8 mouse cellular contexts compared by ENCODE assay signal in the genomic region with DNA sequence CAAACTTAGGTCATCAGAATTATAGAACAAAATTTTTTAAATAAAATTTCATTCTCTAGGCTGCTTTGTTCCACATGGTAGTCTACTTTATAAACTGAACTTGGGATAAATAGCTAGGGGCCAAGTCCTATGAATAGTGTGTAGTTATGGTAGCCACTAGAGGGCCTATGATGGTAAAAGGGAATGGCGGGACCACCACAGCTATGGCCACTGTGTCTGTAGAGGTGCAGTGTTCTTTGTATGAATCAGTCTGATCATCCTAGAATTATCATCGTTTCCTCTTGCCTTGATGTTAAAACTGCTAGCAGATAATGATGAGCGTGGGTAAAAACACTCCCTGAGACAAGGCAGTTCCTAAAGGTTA. TPM values are rescaled to one million over a fixed set of nuclear protein-coding genes. Genes with fewer than 3 reads are reported as not detected.
DNase-seq lines count a peak whose midpoint lies in the region; ATAC-seq lines count a peak whose summit lies in the region.

No protein-coding gene starts in this region.

- H3K79me2 ChIP-seq in macrophage (ENCODE audit: inconsistent target), result peaks cover 40% of the 10 kb centered on the region

- H3K4me3 ChIP-seq in kidney, embryonic 15.5 days (replicated peaks), result peak overlapping the region; percentile 66
- peak overlapping the region; percentile 69 for H3K4me3 ChIP-seq in hindbrain, embryonic 12.5 days
- peak overlapping the region; percentile 88; the same call in 1 of the 2 replicates for H3K4me3 ChIP-seq in macrophage (ENCODE audit: inconsistent target)

- H3K9me3 ChIP-seq in kidney, embryonic 15.5 days (replicated peaks), result no peaks in the 10 kb centered on the region
- H3K9me3 ChIP-seq in hindbrain, embryonic 12.5 days (replicated peaks), result no peaks in the 10 kb centered on the region

- H3K36me3 ChIP-seq in kidney, embryonic 15.5 days, result peaks cover 82% of the 10 kb centered on the region
- H3K36me3 ChIP-seq in hindbrain, embryonic 12.5 days, result peaks cover 61% of the 10 kb centered on the region
- H3K36me3 ChIP-seq in macrophage (ENCODE audit: inconsistent target), result peaks cover 42% of the 10 kb centered on the region

- WGBS in kidney, embryonic 15.5 days, result 44% methylated on average over 3 of the region's 3 CpGs
- WGBS in hindbrain, embryonic 12.5 days, result 39% methylated on average over 3 of the region's 3 CpGs
- 52% methylated on average over 3 of the region's 3 CpGs for WGBS in macrophage (ENCODE audit: missing documents)

- peak; percentile 70 for ATAC-seq in kidney, embryonic 15.5 days (replicated peaks; ENCODE audit: low FRiP score)
- ATAC-seq in hindbrain, embryonic 12.5 days (ENCODE audit: low FRiP score), result peak; percentile 78

- no peak overlapping the region for H3K9ac ChIP-seq in kidney, embryonic 15.5 days
- H3K9ac ChIP-seq in hindbrain, embryonic 12.5 days, result 0 out of 2 replicates have a peak overlapping the region, but pooled peaks have one; percentile 60

- peak overlapping the region; percentile 90 for H3K27ac ChIP-seq in kidney, embryonic 15.5 days
- peak overlapping the region; percentile 86 for H3K27ac ChIP-seq in hindbrain, embryonic 12.5 days
- H3K27ac ChIP-seq in macrophage, result peak overlapping the region; percentile 77

- no peaks in the 10 kb centered on the region for H3K27me3 ChIP-seq in kidney, embryonic 15.5 days
- H3K27me3 ChIP-seq in hindbrain, embryonic 12.5 days, result no peaks in the 10 kb centered on the region

- DNase-seq in kidney, adult 18-20 months, result no peak
- DNase-seq in brain, adult 2 months (ENCODE audit: low read depth, low spot score), result peak; percentile 28
- DNase-seq in adipocyte (ENCODE audit: low spot score), result no peak
- no peak for DNase-seq in frontal cortex, postnatal 14 days (ENCODE audit: low spot score in 2 of 2)
- DNase-seq in layer of hippocampus, adult 11-12 months (ENCODE audit: low spot score), result no peak

- H3K4me2 ChIP-seq in kidney, embryonic 15.5 days, result peak overlapping the region; percentile 60
- H3K4me2 ChIP-seq in hindbrain, embryonic 12.5 days (replicated peaks), result peak overlapping the region; percentile 58

- peaks cover 34% of the 10 kb centered on the region for H3K4me1 ChIP-seq in kidney, embryonic 15.5 days
- peaks cover 23% of the 10 kb centered on the region for H3K4me1 ChIP-seq in hindbrain, embryonic 12.5 days

RNA-seq across cellular contexts. Expression of a gene that starts 0.5 kb away (rescaled TPM):
- polyA plus RNA-seq in kidney, embryonic 15.5 days (2015; fragmentation: Nextera tagmentation; extraction: Ambion mirVana), result 34.3 and 35.6 TPM in 2 replicates
- 32.2 and 36.2 TPM in 2 replicates for polyA plus RNA-seq in hindbrain, embryonic 12.5 days (2016; fragmentation: Nextera tagmentation; extraction: Ambion mirVana)
- 10 to 100 TPM in 12 of 26 experiments, 1 to 10 TPM in 14; 3.9 to 18.8 (median 8.8) TPM for total RNA-seq in macrophage (2018; cell fraction: chromatin; rRNA removed)
- 10 to 100 TPM; 41.2 to 76.8 (median 52.6) TPM for total RNA-seq in macrophage (2018; cell fraction: cytosol; rRNA removed)
- 10 to 100 TPM in 16 of 26 experiments, 1 to 10 TPM in 10; 2.4 to 26.0 (median 13.0) TPM for total RNA-seq in macrophage (2018; cell fraction: nucleus; rRNA removed)
- 54.1 to 107 TPM (median 56.0 TPM) in 3 replicates for polyA plus RNA-seq in macrophage (2018)

RNA-seq across cellular contexts. Expression of a gene that starts 5.4 kb away (rescaled TPM):
- polyA plus RNA-seq in kidney, embryonic 15.5 days (2015; fragmentation: Nextera tagmentation; extraction: Ambion mirVana), result 1,178 and 1,188 TPM in 2 replicates
- 811 and 819 TPM in 2 replicates for polyA plus RNA-seq in hindbrain, embryonic 12.5 days (2016; fragmentation: Nextera tagmentation; extraction: Ambion mirVana)
- 100 to 1,000 TPM in 22 of 26 experiments, 10 to 100 TPM in 4; 72.1 to 247 (median 130) TPM for total RNA-seq in macrophage (2018; cell fraction: chromatin; rRNA removed)
- total RNA-seq in macrophage (2018; cell fraction: cytosol; rRNA removed), result 100 to 1,000 TPM; 377 to 985 (median 556) TPM
- 100 to 1,000 TPM; 111 to 315 (median 156) TPM for total RNA-seq in macrophage (2018; cell fraction: nucleus; rRNA removed)
- polyA plus RNA-seq in macrophage (2018), result 739 to 959 TPM (median 766 TPM) in 3 replicates

RNA-seq across cellular contexts. Expression of a gene that starts 5.7 kb away (rescaled TPM):
- polyA plus RNA-seq in kidney, embryonic 15.5 days (2015; fragmentation: Nextera tagmentation; extraction: Ambion mirVana), result 26.3 and 29.1 TPM in 2 replicates
- polyA plus RNA-seq in hindbrain, embryonic 12.5 days (2016; fragmentation: Nextera tagmentation; extraction: Ambion mirVana), result 19.6 and 21.8 TPM in 2 replicates
- total RNA-seq in macrophage (2018; cell fraction: chromatin; rRNA removed), result 10 to 100 TPM in 21 of 26 experiments, 1 to 10 TPM in 5; 5.5 to 39.5 (median 14.3) TPM
- total RNA-seq in macrophage (2018; cell fraction: cytosol; rRNA removed), result 1 to 10 TPM; 1.9 to 5.6 (median 3.5) TPM
- total RNA-seq in macrophage (2018; cell fraction: nucleus; rRNA removed), result 10 to 100 TPM in 9 of 26 experiments, 1 to 10 TPM in 17; 2.1 to 45.7 (median 7.8) TPM
- 1.1 to 13.3 TPM (median 12.2 TPM) in 3 replicates for polyA plus RNA-seq in macrophage (2018)

RNA-seq across cellular contexts. Expression of a gene that starts 56.4 kb away (rescaled TPM):
- polyA plus RNA-seq in kidney, embryonic 15.5 days (2015; fragmentation: Nextera tagmentation; extraction: Ambion mirVana), result 2.9 and 3.0 TPM in 2 replicates
- polyA plus RNA-seq in hindbrain, embryonic 12.5 days (2016; fragmentation: Nextera tagmentation; extraction: Ambion mirVana), result 3.6 and 4.0 TPM in 2 replicates
- total RNA-seq in macrophage (2018; cell fraction: chromatin; rRNA removed), result not detected
- under 1 TPM in 3 of 26 experiments, not detected in 23; 0.05 to 0.15 (median 0.12) TPM for total RNA-seq in macrophage (2018; cell fraction: cytosol; rRNA removed)
- total RNA-seq in macrophage (2018; cell fraction: nucleus; rRNA removed), result not detected
- polyA plus RNA-seq in macrophage (2018), result 0.13 TPM in 1 of 3 replicates, not detected in the others
